Mouse (Mus musculus): ENCODE results near the gene Metrn.

The Metrn gene

GRCm38 (mm10) chr17:25796951-25797369 is at the start of gene Metrn:
Metrn (minus strand) TSS chr17:25797136.
- peak; percentile 94 for DNase-seq (ENCODE audit: extremely low spot score)

GRCm38 (mm10) chr17:25844396-25844901 is 47.5 kb upstream of the Metrn start, which contains the start of gene Rhot2:
Rhot2 (minus strand) TSS chr17:25844851.
- DNase-seq (ENCODE audit: extremely low spot score): peak; percentile 91

- DNase-seq (ENCODE audit: extremely low spot score): no peak
Observed at GRCm38 (mm10) chr17:25843636-25844395, 46.9 kb upstream of the Metrn start.

GRCm38 (mm10) chr17:25843122-25843521 is 46.2 kb upstream of the Metrn start:
- no peak for DNase-seq (ENCODE audit: extremely low spot score)

GRCm38 (mm10) chr17:25842509-25842908 is 45.6 kb upstream of the Metrn start:
- no peak for DNase-seq (ENCODE audit: extremely low spot score)

- DNase-seq (ENCODE audit: extremely low spot score): no peak
Observed at GRCm38 (mm10) chr17:25841117-25841880, 44.4 kb upstream of the Metrn start, which contains the start of gene Gm20683. Gm20683 (minus strand) TSS chr17:25841763.

GRCm38 (mm10) chr17:25840519-25840918 is 43.6 kb upstream of the Metrn start:
- DNase-seq (ENCODE audit: extremely low spot score): no peak

- DNase-seq (ENCODE audit: extremely low spot score): no peak
Observed at GRCm38 (mm10) chr17:25839455-25840235, 42.7 kb upstream of the Metrn start.

- DNase-seq (ENCODE audit: extremely low spot score): no peak
Observed at GRCm38 (mm10) chr17:25838904-25839303, 42.0 kb upstream of the Metrn start.

GRCm38 (mm10) chr17:25837533-25837932 is 40.6 kb upstream of the Metrn start:
- no peak for DNase-seq (ENCODE audit: extremely low spot score)

GRCm38 (mm10) chr17:25837076-25837410 is 40.1 kb upstream of the Metrn start, which contains the start of gene Rhbdl1:
Rhbdl1 (minus strand) TSS chr17:25837295.
- DNase-seq (ENCODE audit: extremely low spot score): peak; percentile 75

GRCm38 (mm10) chr17:25836397-25837075 is 39.6 kb upstream of the Metrn start:
- DNase-seq (ENCODE audit: extremely low spot score): no peak

- DNase-seq (ENCODE audit: extremely low spot score): no peak
Observed at GRCm38 (mm10) chr17:25835816-25836215, 38.9 kb upstream of the Metrn start.

GRCm38 (mm10) chr17:25835301-25835700 is 38.4 kb upstream of the Metrn start:
- no peak for DNase-seq (ENCODE audit: extremely low spot score)

- no peak for DNase-seq (ENCODE audit: extremely low spot score)
Observed at GRCm38 (mm10) chr17:25834595-25835222, 37.8 kb upstream of the Metrn start.

GRCm38 (mm10) chr17:25833961-25834594 is 37.1 kb upstream of the Metrn start:
- no peak for DNase-seq (ENCODE audit: extremely low spot score)

- DNase-seq (ENCODE audit: extremely low spot score): peak; percentile 95
Observed at GRCm38 (mm10) chr17:25833291-25833663, 36.3 kb upstream of the Metrn start, which contains the start of gene Stub1. Stub1 (minus strand) TSS chr17:25833404.

GRCm38 (mm10) chr17:25832436-25833290 is 35.7 kb upstream of the Metrn start:
- peak; percentile 100 for DNase-seq (ENCODE audit: extremely low spot score)
